Comparison of ENCODE assay signal across 14 mouse cellular contexts in genomic region chr10:111676255-111676654, GRCm38 (mm10).
DNase-seq lines count a peak whose midpoint lies in the region; ATAC-seq and TF ChIP-seq lines count a peak whose summit lies in the region.
"Had no signal": no experiment of that assay in that cellular context is flagged by ENCODE, and none has a peak within 500 bp of the region (broad histone marks: within the 10 kb centered on the region; RNA-seq: fewer than 3 reads in every experiment).

No protein-coding gene starts in this region.

- no peak for ATAC-seq in embryonic facial prominence, embryonic 14.5 days (ENCODE audit: low read depth)
- 0 out of 2 replicates have a peak, but pooled peaks have one; percentile 41 for ATAC-seq in liver, embryonic 13.5 days (ENCODE audit: low read depth)
- ATAC-seq in liver, embryonic 16.5 days (ENCODE audit: low read depth): 0 out of 2 replicates have a peak, but pooled peaks have one; percentile 27
- ATAC-seq in stomach, postnatal 0 days (ENCODE audit: low FRiP score, low TSS enrichment): no peak

- intact Hi-C loops in left cerebral cortex, postnatal 14 days (cut with DNase I): no loop called here

- no peak overlapping the region for H3K9ac ChIP-seq in embryonic facial prominence, embryonic 14.5 days (ENCODE audit: low read depth, low read length)
- no peak overlapping the region for H3K9ac ChIP-seq in liver, embryonic 13.5 days
- H3K9ac ChIP-seq in liver, embryonic 16.5 days (ENCODE audit: low read depth, low read length): no peak overlapping the region
- H3K9ac ChIP-seq in stomach, postnatal 0 days (ENCODE audit: low read length): no peak overlapping the region
- H3K9ac ChIP-seq: liver, embryonic 15.5 days; neural tube, embryonic 15.5 days had no signal

- TF ChIP-seq EP300 in stomach, postnatal 0 days (optimal IDR thresholded peaks at IDR 0.05): no peak

- H3K27ac ChIP-seq in embryonic facial prominence, embryonic 14.5 days (replicated peaks; ENCODE audit: low read depth, low read length): no peak overlapping the region
- no peak overlapping the region for H3K27ac ChIP-seq in embryonic facial prominence, embryonic 10.5 days (replicated peaks)
- H3K27ac ChIP-seq in liver, embryonic 13.5 days: no peak overlapping the region
- no peak overlapping the region for H3K27ac ChIP-seq in liver, embryonic 16.5 days (ENCODE audit: low read length)
- H3K27ac ChIP-seq in stomach, postnatal 0 days (replicated peaks): no peak overlapping the region
- H3K27ac ChIP-seq: liver, embryonic 15.5 days; neural tube, embryonic 15.5 days had no signal

- no peak for TF ChIP-seq CTCF in stomach, postnatal 0 days (IDR thresholded peaks at IDR 0.05; ENCODE audit: low read depth)

- no peak overlapping the region for H3K4me2 ChIP-seq in embryonic facial prominence, embryonic 14.5 days (ENCODE audit: low read depth, low read length)
- H3K4me2 ChIP-seq in liver, embryonic 13.5 days: no peak overlapping the region
- H3K4me2 ChIP-seq in liver, embryonic 16.5 days (ENCODE audit: low read depth, low read length): no peak overlapping the region
- no peak overlapping the region for H3K4me2 ChIP-seq in stomach, postnatal 0 days (replicated peaks; ENCODE audit: low read depth)
- H3K4me2 ChIP-seq: liver, embryonic 15.5 days; neural tube, embryonic 15.5 days had no signal

- DNase-seq in embryonic facial prominence, embryonic 14.5 days (ENCODE audit: low spot score): peak; percentile 53
- no peak for DNase-seq in embryonic facial prominence, embryonic 10.5 days (ENCODE audit: low spot score)
- DNase-seq in liver, embryonic 13.5 days: no peak
- no peak for DNase-seq in liver
- peak; percentile 20 for DNase-seq in stomach, postnatal 0 days (ENCODE audit: low spot score)
- DNase-seq in left cerebral cortex, postnatal 14 days (ENCODE audit: low spot score in 2 of 2): no peak
- DNase-seq in cerebellum, adult 11-12 months: no peak
- DNase-seq: cerebellum, adult 2 months; embryo, embryonic 11 days; kidney, adult 11 months; right cerebral cortex, adult 18-20 months had no signal

- H3K27me3 ChIP-seq in embryonic facial prominence, embryonic 14.5 days (replicated peaks; ENCODE audit: control insufficient read depth, insufficient read depth, low read length): no peaks in the 10 kb centered on the region
- H3K27me3 ChIP-seq in embryonic facial prominence, embryonic 10.5 days (replicated peaks; ENCODE audit: low read depth, poor library complexity, severe bottlenecking): no peaks in the 10 kb centered on the region
- no peaks in the 10 kb centered on the region; the same call in 1 of the 2 replicates for H3K27me3 ChIP-seq in liver, embryonic 13.5 days
- no peaks in the 10 kb centered on the region for H3K27me3 ChIP-seq in liver, embryonic 16.5 days (ENCODE audit: control insufficient read depth, insufficient read depth, low read depth, low read length)
- no peaks in the 10 kb centered on the region for H3K27me3 ChIP-seq in stomach, postnatal 0 days (ENCODE audit: control insufficient read depth, insufficient read depth, low read length)
- H3K27me3 ChIP-seq: liver, embryonic 15.5 days; neural tube, embryonic 15.5 days had no signal

- H3K4me1 ChIP-seq in embryonic facial prominence, embryonic 14.5 days (ENCODE audit: control insufficient read depth, insufficient read depth, low read length): peaks cover 27% of the 10 kb centered on the region
- peaks cover 39% of the 10 kb centered on the region for H3K4me1 ChIP-seq in embryonic facial prominence, embryonic 10.5 days
- H3K4me1 ChIP-seq in liver, embryonic 13.5 days (replicated peaks): peaks cover 28% of the 10 kb centered on the region
- H3K4me1 ChIP-seq in liver, embryonic 16.5 days (ENCODE audit: control insufficient read depth, low read depth, low read length): no peaks in the 10 kb centered on the region; the same call in none of the 2 replicates
- H3K4me1 ChIP-seq in stomach, postnatal 0 days (replicated peaks; ENCODE audit: control insufficient read depth, insufficient read depth): peaks cover 13% of the 10 kb centered on the region; the same call in 1 of the 2 replicates
- H3K4me1 ChIP-seq: neural tube, embryonic 15.5 days had no signal

- H3K4me3 ChIP-seq in embryonic facial prominence, embryonic 14.5 days (ENCODE audit: low read depth, low read length): no peak overlapping the region
- no peak overlapping the region for H3K4me3 ChIP-seq in embryonic facial prominence, embryonic 10.5 days
- no peak overlapping the region for H3K4me3 ChIP-seq in liver, embryonic 13.5 days (replicated peaks)
- H3K4me3 ChIP-seq in liver, embryonic 16.5 days (ENCODE audit: low read depth, low read length): no peak overlapping the region
- H3K4me3 ChIP-seq in stomach, postnatal 0 days (ENCODE audit: low read depth, low read length): no peak overlapping the region
- H3K4me3 ChIP-seq: liver, embryonic 15.5 days; neural tube, embryonic 15.5 days had no signal

- H3K9me3 ChIP-seq in embryonic facial prominence, embryonic 14.5 days (ENCODE audit: control insufficient read depth, low read length): no peaks in the 10 kb centered on the region
- no peaks in the 10 kb centered on the region; the same call in 1 of the 2 replicates for H3K9me3 ChIP-seq in embryonic facial prominence, embryonic 10.5 days
- H3K9me3 ChIP-seq in liver, embryonic 13.5 days (replicated peaks): no peaks in the 10 kb centered on the region
- H3K9me3 ChIP-seq in liver, embryonic 16.5 days (replicated peaks; ENCODE audit: control insufficient read depth, low read length): no peaks in the 10 kb centered on the region
- no peaks in the 10 kb centered on the region for H3K9me3 ChIP-seq in stomach, postnatal 0 days (ENCODE audit: control insufficient read depth, low read length)
- H3K9me3 ChIP-seq: liver, embryonic 15.5 days; neural tube, embryonic 15.5 days had no signal

- no peaks in the 10 kb centered on the region for H3K36me3 ChIP-seq in embryonic facial prominence, embryonic 14.5 days (ENCODE audit: control insufficient read depth, insufficient read depth, low read length)
- no peaks in the 10 kb centered on the region for H3K36me3 ChIP-seq in embryonic facial prominence, embryonic 10.5 days (replicated peaks)
- no peaks in the 10 kb centered on the region for H3K36me3 ChIP-seq in liver, embryonic 13.5 days
- H3K36me3 ChIP-seq in liver, embryonic 16.5 days (ENCODE audit: control insufficient read depth, insufficient read depth): no peaks in the 10 kb centered on the region
- no peaks in the 10 kb centered on the region for H3K36me3 ChIP-seq in stomach, postnatal 0 days (ENCODE audit: control insufficient read depth, insufficient read depth, low read length)
- H3K36me3 ChIP-seq: liver, embryonic 15.5 days; neural tube, embryonic 15.5 days had no signal

- WGBS in embryonic facial prominence, embryonic 14.5 days: 49% methylated on average over 4 of the region's 4 CpGs
- WGBS in embryonic facial prominence, embryonic 10.5 days: 64% methylated on average over 4 of the region's 4 CpGs
- 9% methylated on average over 4 of the region's 4 CpGs for WGBS in liver, embryonic 13.5 days (ENCODE audit: insufficient replicate concordance)
- WGBS in liver, embryonic 16.5 days (ENCODE audit: insufficient replicate concordance): 7% methylated on average over 4 of the region's 4 CpGs
- WGBS in stomach, postnatal 0 days: 15% methylated on average over 4 of the region's 4 CpGs

Comparison
In these comparisons a context has a peak if more than half of its experiments do, and no peak if none do; other contexts are left out.
1. DNase-seq: peak in embryonic facial prominence, embryonic 14.5 days (single experiment) and stomach, postnatal 0 days (single experiment); none in embryonic facial prominence, embryonic 10.5 days (single experiment), liver, embryonic 13.5 days (single experiment), liver (single experiment), left cerebral cortex, postnatal 14 days (0 of 2) and cerebellum, adult 11-12 months (single experiment).
2. ATAC-seq: peak in liver, embryonic 13.5 days (single experiment) and liver, embryonic 16.5 days (single experiment); none in embryonic facial prominence, embryonic 14.5 days (single experiment) and stomach, postnatal 0 days (single experiment).